Mouse (Mus musculus) liver, embryonic 13.5 days (tissue): ENCODE results near the gene Mtfr2. TPM values are rescaled to one million over a fixed set of nuclear protein-coding genes. Genes with fewer than 3 reads are reported as not detected.
A peak's percentile ranks its signal among the peaks of the same experiment; 100 is the strongest.

Source experiments
- ATAC-seq: fragments of 200-750 bp; cut with Nextera tagmentation; 2 replicates; pipeline ENCODE4 v1.8.0; 2017; ENCODE audit warnings: low read depth, mild to moderate bottlenecking, moderate number of reproducible peaks, moderate library complexity
- DNase-seq: peaks from one replicate; pipeline ENCODE4 v3.0.0; 2022
- H3K27ac ChIP-seq: fragments of 300-500 bp; sonication (generic); 2 replicates; pipeline ENCODE4 v1.5.1; 2015; ENCODE audit warnings: moderate library complexity, mild to moderate bottlenecking, inconsistent platforms
- H3K27me3 ChIP-seq: fragments of 300-500 bp; sonication (generic); 2 replicates; pipeline ENCODE4 v1.6.1; 2015; ENCODE audit warnings: mild to moderate bottlenecking, inconsistent platforms
- H3K36me3 ChIP-seq: fragments of 300-500 bp; sonication (generic); 2 replicates; pipeline ENCODE4 v1.6.1; 2015; ENCODE audit warnings: mild to moderate bottlenecking, inconsistent platforms
- H3K4me1 ChIP-seq: fragments of 300-500 bp; sonication (generic); replicated peaks from 2 replicates; pipeline ENCODE4 v1.6.1; 2015; ENCODE audit warnings: inconsistent platforms
- H3K4me2 ChIP-seq: fragments of 300-500 bp; sonication (generic); 2 replicates; pipeline ENCODE4 v1.6.1; 2015; ENCODE audit warnings: inconsistent platforms, mild to moderate bottlenecking, moderate library complexity
- H3K4me3 ChIP-seq: fragments of 300-500 bp; sonication (generic); replicated peaks from 2 replicates; pipeline ENCODE4 v1.5.1; 2015; ENCODE audit warnings: mild to moderate bottlenecking, inconsistent platforms
- H3K9ac ChIP-seq: fragments of 300-500 bp; sonication (generic); 2 replicates; pipeline ENCODE4 v1.6.1; 2015; ENCODE audit warnings: mild to moderate bottlenecking, inconsistent platforms
- H3K9me3 ChIP-seq: fragments of 300-500 bp; sonication (generic); replicated peaks from 2 replicates; pipeline ENCODE4 v1.6.1; 2016; ENCODE audit warnings: inconsistent platforms
- WGBS: fragments of 180-500 bp; shearing (Covaris S2); methylation state at CpG from one replicate; pipeline ENCODE4 v1.1.7; 2015; ENCODE audit not compliant: insufficient replicate concordance; 5-methylcytosine and 5-hydroxymethylcytosine counted together
- polyA plus RNA-seq: library from polyadenylated mRNA; unstranded; fragments of >200 nt; fragmentation: Nextera tagmentation; extraction: Ambion mirVana; gene quantifications from 2 replicates; pipeline ENCODE4 v1.2.1, GENCODE M21; 2015

Mtfr2 gene
- polyA plus RNA-seq, result 3.5 and 3.6 TPM in 2 replicates

GRCm38 (mm10) chr10:20347285-20348214, at the start of gene Mtfr2:
Gene Mtfr2 (plus strand): TSS chr10:20347770.
- H3K4me3 ChIP-seq, result peak within 1 kb of the TSS; percentile 83
- no peaks in the 10 kb centered on the region for H3K27me3 ChIP-seq
- DNase-seq (peak; percentile 93), ATAC-seq (peak; percentile 95)
- H3K4me2 ChIP-seq, result peak within 1 kb of the TSS; percentile 75
- peaks cover 59% of the 10 kb centered on the region for H3K36me3 ChIP-seq
- peak within 1 kb of the TSS; percentile 87 for H3K9ac ChIP-seq
- H3K27ac ChIP-seq, result peak within 1 kb of the TSS; percentile 93
- peaks cover 22% of the 10 kb centered on the region for H3K4me1 ChIP-seq
- WGBS, result 1% methylated on average over 58 of the region's 58 CpGs
- H3K9me3 ChIP-seq, result no peaks in the 10 kb centered on the region

- H3K36me3 ChIP-seq, result no peaks in the 10 kb centered on the region
- no peaks in the 10 kb centered on the region for H3K9me3 ChIP-seq
- no peak overlapping the region for H3K4me2 ChIP-seq
- no peak overlapping the region for H3K27ac ChIP-seq
- H3K4me1 ChIP-seq, result no peaks in the 10 kb centered on the region
- H3K27me3 ChIP-seq, result no peaks in the 10 kb centered on the region
- H3K9ac ChIP-seq, result no peak overlapping the region
- 46% methylated on average over 3 of the region's 3 CpGs for whole genome bisulfite sequencing
- DNase-seq (no peak), ATAC-seq (no peak)
- no peak overlapping the region for H3K4me3 ChIP-seq
These were observed 49.2 kb upstream of the Mtfr2 start for GRCm38 (mm10) chr10:20298152-20298920.

DNA sequence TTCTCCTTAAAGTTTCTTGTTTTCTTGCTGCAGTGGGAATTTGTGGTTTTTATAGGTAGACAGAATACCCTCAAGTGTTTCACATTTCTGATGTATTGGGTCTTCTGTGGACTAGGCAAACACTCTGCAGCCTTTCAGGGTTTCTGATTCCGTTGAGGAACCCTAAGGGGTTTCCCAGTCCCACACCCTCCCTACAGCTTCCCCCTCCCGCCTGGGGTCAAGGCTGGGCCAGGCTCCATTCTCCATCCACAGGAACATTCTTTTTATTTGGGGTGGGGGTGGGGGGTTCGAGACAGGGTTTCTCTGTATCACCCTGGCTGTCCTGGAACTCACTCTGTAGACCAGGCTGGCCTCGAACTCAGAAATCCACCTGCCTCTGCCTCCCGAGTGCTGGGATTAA, 48.5 kb upstream of the Mtfr2 start:
- Histone ChIP-seq H3K36me3 (no peaks in the 10 kb centered on the region), H3K9ac (no peak overlapping the region), H3K27ac (no peak overlapping the region), H3K4me3 (no peak overlapping the region), H3K27me3 (no peaks in the 10 kb centered on the region), H3K4me1 (no peaks in the 10 kb centered on the region), H3K9me3 (no peaks in the 10 kb centered on the region), H3K4me2 (no peak overlapping the region)
- 58% methylated on average over 5 of the region's 5 CpGs for WGBS
- no peak for ATAC-seq
- DNase-seq, result no peak

DNA sequence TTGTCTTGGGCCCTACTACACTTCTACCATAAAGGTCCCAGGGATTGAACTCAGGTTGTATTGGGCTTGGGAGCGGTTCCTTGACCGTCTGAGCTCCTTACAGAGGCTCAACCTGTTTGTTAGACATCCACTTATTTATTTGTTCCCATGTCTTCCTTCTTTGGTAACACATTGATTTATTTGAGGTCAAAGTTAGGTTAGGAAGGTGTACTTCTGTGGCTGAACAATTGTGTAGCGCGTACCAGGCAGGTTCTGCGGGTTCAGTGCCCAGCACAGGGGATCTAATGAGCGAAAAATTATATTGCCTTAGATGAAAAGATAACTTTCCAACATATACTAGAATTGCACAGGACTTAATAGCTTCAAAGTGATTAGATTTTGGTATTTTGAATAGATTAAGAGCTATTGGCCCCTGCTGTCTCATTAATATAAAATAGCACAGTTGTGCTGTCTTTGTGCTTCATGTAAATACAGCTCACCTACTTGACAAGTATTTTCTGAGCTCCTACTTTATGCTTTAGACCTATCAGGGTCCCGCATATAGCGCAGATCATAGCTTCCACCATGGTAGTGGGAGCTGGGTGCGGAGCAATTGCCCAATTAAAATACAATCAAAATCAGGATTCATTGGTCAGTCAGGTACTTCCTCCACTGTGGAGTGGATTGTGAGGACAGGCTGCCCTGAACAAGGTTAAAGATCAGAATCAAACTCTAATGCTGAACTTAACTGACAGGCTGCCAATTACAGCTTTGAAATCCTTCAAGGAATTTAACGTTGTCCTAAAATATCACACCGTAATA, 36.4 kb upstream of the Mtfr2 start:
- no peaks in the 10 kb centered on the region for H3K9me3 ChIP-seq
- peak overlapping the region; percentile 86 for H3K9ac ChIP-seq
- H3K27ac ChIP-seq, result peak overlapping the region; percentile 98
- ATAC-seq (no peak), DNase-seq (no peak)
- H3K4me1 ChIP-seq, result peaks cover 27% of the 10 kb centered on the region
- H3K4me3 ChIP-seq, result peak overlapping the region; percentile 95
- WGBS, result 49% methylated on average over 11 of the region's 11 CpGs
- no peaks in the 10 kb centered on the region for H3K27me3 ChIP-seq
- H3K4me2 ChIP-seq, result peak overlapping the region; percentile 81
- H3K36me3 ChIP-seq, result no peaks in the 10 kb centered on the region; the same call in 1 of the 2 replicates

DNA sequence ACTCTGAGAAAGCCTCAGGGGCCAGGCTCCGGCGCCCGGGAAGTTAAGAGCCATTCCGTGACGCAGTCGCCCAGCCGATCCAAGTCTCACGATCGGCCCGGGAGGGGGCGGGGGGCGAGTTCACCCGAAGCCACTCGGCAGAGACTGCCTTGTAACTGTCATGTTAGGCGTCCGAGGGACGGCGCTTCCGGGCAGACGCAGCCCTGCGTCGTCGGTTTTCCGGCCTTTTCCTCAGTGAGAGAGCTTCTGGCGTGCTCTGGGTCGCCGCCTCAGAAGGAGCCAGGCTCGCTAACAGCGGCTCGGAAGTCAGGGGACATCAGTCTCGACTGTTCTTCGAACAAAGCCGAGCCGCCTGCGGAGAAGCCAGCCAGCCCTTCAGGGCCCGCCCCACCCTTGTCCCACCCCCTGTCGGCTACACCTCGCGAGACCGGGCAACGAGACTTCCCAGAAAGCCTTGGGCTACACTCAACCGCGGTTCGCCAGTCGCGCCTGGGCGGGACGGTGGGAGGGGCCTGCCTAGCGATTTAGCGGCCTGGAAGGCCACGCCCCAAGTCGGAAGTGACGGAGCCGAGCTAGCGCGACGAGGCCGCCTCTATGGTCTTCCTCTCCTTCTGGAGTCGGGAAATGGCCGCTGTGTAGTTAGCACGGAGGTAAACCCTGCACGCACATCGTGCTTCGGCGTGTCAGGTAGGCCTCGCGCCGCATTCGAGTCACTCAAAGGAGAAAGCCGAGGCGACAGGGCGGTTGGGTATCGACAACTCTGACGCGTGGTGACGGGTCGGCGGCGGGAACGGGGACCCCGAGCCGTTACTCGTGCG, 35.4 kb upstream of the Mtfr2 start, which contains the start of gene Bclaf1:
Gene Bclaf1, plus strand, starts transcription at position 552 of the 818 bp plus-strand sequence.
- H3K27ac ChIP-seq, result peak within 1 kb of the TSS; percentile 98
- peak within 1 kb of the TSS; percentile 81 for H3K4me2 ChIP-seq
- H3K36me3 ChIP-seq, result no peaks in the 10 kb centered on the region; the same call in 1 of the 2 replicates
- peak; percentile 100 for DNase-seq
- peak within 1 kb of the TSS; percentile 95 for H3K4me3 ChIP-seq
- H3K4me1 ChIP-seq, result peaks cover 35% of the 10 kb centered on the region
- under 1% methylated on average over 84 of the region's 84 CpGs for WGBS
- peak; percentile 96 for ATAC-seq
- peak within 1 kb of the TSS; percentile 96 for H3K9ac ChIP-seq
- H3K27me3 ChIP-seq, result no peaks in the 10 kb centered on the region
- no peaks in the 10 kb centered on the region for H3K9me3 ChIP-seq

GRCm38 (mm10) chr10:20312736-20313301, 34.8 kb upstream of the Mtfr2 start:
- Histone ChIP-seq H3K4me3 (peak overlapping the region; percentile 95), H3K9me3 (no peaks in the 10 kb centered on the region), H3K4me1 (peaks cover 41% of the 10 kb centered on the region), H3K27me3 (no peaks in the 10 kb centered on the region), H3K9ac (peak overlapping the region; percentile 96), H3K4me2 (peak overlapping the region; percentile 81), H3K27ac (peak overlapping the region; percentile 98), H3K36me3 (peaks cover 5% of the 10 kb centered on the region; the same call in 1 of the 2 replicates)
- DNase-seq, result peak; percentile 76
- under 1% methylated on average over 54 of the region's 54 CpGs for WGBS
- peak; percentile 56 for ATAC-seq

DNA sequence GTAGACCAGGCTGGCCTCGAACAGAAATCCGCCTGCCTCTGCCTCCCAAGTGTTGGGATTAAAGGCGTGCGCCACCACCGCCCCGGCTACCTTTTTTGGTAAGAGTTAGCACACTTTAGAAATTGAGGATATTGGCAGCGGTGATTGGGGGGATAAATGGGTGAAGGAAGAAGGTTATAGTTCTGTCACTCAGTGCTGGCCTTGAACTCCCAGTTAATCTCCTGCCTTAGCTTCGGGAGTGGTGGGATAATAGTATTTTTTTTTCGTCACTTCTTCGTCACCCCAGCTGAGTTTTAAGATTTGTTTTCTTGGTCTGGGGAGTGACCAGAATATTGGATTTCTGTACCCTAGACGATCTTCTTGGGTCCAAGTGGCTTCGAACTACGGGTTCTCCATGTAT, 34.1 kb upstream of the Mtfr2 start:
- no peak for ATAC-seq
- H3K27ac ChIP-seq, result peak overlapping the region; percentile 98
- WGBS, result 15% methylated on average over 13 of the region's 13 CpGs

DNA sequence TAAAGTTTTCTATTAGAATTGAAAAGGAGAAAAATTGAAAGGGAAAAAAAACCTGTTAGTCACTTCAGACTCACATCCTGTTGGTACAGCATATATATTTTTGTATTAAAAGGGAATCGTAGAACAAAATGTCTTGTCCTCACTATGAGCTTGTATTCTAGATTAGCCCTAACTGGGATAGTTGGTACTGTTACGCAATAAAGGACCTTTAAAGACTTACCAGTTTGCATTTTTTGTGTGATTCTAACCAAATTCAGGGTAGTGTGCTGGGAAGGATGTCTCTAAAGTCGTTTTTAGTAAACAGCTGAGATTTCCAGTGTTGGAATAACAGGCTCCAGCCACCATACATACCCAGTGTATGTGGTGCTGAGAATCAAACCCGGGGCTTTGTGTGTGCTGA, 33.6 kb upstream of the Mtfr2 start:
- Histone ChIP-seq H3K4me1 (peaks cover 43% of the 10 kb centered on the region), H3K27ac (0 out of 2 replicates have a peak overlapping the region, but pooled peaks have one; percentile 6)
- 52% methylated on average over 4 of the region's 4 CpGs for WGBS

More for the DNA sequence above, 34.1 kb upstream of the Mtfr2 start:
- H3K27me3 ChIP-seq, result no peaks in the 10 kb centered on the region
- peak overlapping the region; percentile 95 for H3K4me3 ChIP-seq
- H3K36me3 ChIP-seq, result peaks cover 11% of the 10 kb centered on the region
- peaks cover 43% of the 10 kb centered on the region for H3K4me1 ChIP-seq
- peak overlapping the region; percentile 96 for H3K9ac ChIP-seq
- DNase-seq, result no peak
- no peaks in the 10 kb centered on the region for H3K9me3 ChIP-seq
- H3K4me2 ChIP-seq, result peak overlapping the region; percentile 81

GRCm38 (mm10) chr10:20314797-20315196, 32.8 kb upstream of the Mtfr2 start:
- Histone ChIP-seq H3K27ac (no peak overlapping the region), H3K4me3 (0 out of 2 replicates have a peak overlapping the region, but pooled peaks have one; percentile 16), H3K4me2 (peak overlapping the region; percentile 25), H3K4me1 (peaks cover 43% of the 10 kb centered on the region), H3K9ac (no peak overlapping the region), H3K9me3 (no peaks in the 10 kb centered on the region), H3K36me3 (peaks cover 22% of the 10 kb centered on the region), H3K27me3 (no peaks in the 10 kb centered on the region)
- ATAC-seq, result no peak
- no peak for DNase-seq
- WGBS, result 28% methylated on average over 2 of the region's 2 CpGs

More for the DNA sequence above, 33.6 kb upstream of the Mtfr2 start:
- Histone ChIP-seq H3K4me3 (peak overlapping the region; percentile 95), H3K36me3 (peaks cover 16% of the 10 kb centered on the region), H3K9ac (peak overlapping the region; percentile 96), H3K27me3 (no peaks in the 10 kb centered on the region), H3K9me3 (no peaks in the 10 kb centered on the region), H3K4me2 (peak overlapping the region; percentile 81)
- DNase-seq, result no peak
- no peak for ATAC-seq

GRCm38 (mm10) chr10:20317466-20317865, 30.1 kb upstream of the Mtfr2 start:
- WGBS, result 27% methylated on average over 5 of the region's 5 CpGs
- no peak overlapping the region for H3K4me2 ChIP-seq
- ATAC-seq, result no peak

More at GRCm38 (mm10) chr10:20317466-20317865, 30.1 kb upstream of the Mtfr2 start:
- Histone ChIP-seq H3K4me3 (no peak overlapping the region), H3K27me3 (no peaks in the 10 kb centered on the region), H3K9ac (no peak overlapping the region), H3K36me3 (peaks cover 35% of the 10 kb centered on the region), H3K4me1 (peaks cover 33% of the 10 kb centered on the region), H3K9me3 (no peaks in the 10 kb centered on the region), H3K27ac (no peak overlapping the region)
- DNase-seq, result peak; percentile 33
